Mouse (Mus musculus) hindbrain, embryonic 10.5 days (tissue): ENCODE measurements at regions not wholly inside any gene's neighbourhood (a gene's known extent, or its start where the extent isn't known, plus 50 kb on each side); places are given as distances from the start of the nearest gene placed in this dataset.
A peak's percentile ranks its signal among the peaks of the same experiment; 100 is the strongest.

ENCODE experiments used
- DNase-seq: peaks from one replicate; pipeline ENCODE4 v3.0.0-alpha.2; 2017; ENCODE audit warnings: low spot score
- H3K27ac ChIP-seq: fragments of 300-500 bp; sonication (generic); 2 replicates; pipeline ENCODE4 v1.5.1; 2016; ENCODE audit warnings: mild to moderate bottlenecking, moderate library complexity
- H3K27me3 ChIP-seq: fragments of 300-500 bp; sonication (generic); 2 replicates; pipeline ENCODE4 v1.6.1; 2016; ENCODE audit warnings: mild to moderate bottlenecking; ENCODE audit not compliant: poor library complexity, insufficient read depth, severe bottlenecking
- H3K36me3 ChIP-seq: fragments of 300-500 bp; sonication (generic); 2 replicates; pipeline ENCODE4 v1.6.1; 2016; ENCODE audit warnings: mild to moderate bottlenecking, moderate library complexity
- H3K4me1 ChIP-seq: fragments of 300-500 bp; sonication (generic); replicated peaks from 2 replicates; pipeline ENCODE4 v1.6.1; 2016; ENCODE audit warnings: mild to moderate bottlenecking
- H3K4me3 ChIP-seq: fragments of 300-500 bp; sonication (generic); 2 replicates; pipeline ENCODE4 v1.5.1; 2016; ENCODE audit warnings: mild to moderate bottlenecking, moderate library complexity
- H3K9me3 ChIP-seq: fragments of 300-500 bp; sonication (generic); 2 replicates; pipeline ENCODE4 v1.6.1; 2016; ENCODE audit warnings: mild to moderate bottlenecking, moderate library complexity
- WGBS: fragments of 180-500 bp; shearing (Covaris S2); methylation state at CpG from one replicate; pipeline ENCODE4 v1.1.7; 2016; 5-methylcytosine and 5-hydroxymethylcytosine counted together

DNA sequence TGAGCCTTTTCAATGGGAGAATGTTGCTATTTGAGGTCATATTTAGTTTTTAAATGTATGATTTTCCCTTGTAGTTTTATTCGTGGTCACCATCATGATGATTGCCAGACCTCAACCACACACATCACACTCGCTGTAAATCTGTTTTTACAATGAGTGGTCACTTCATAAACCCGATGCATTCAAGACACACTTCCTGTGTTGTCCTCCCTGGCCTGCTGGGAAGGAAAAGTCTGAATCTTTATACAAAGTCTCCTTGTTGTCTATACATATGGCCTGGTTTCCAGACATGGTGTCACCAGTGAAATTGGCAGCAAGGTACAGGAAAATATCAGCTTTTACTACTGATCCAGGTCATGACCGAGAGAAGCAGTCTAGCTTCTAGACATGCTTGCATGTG, 230.7 kb upstream of the P2ry1 start:
- 85% methylated on average over 4 of the region's 4 CpGs for WGBS

DNA sequence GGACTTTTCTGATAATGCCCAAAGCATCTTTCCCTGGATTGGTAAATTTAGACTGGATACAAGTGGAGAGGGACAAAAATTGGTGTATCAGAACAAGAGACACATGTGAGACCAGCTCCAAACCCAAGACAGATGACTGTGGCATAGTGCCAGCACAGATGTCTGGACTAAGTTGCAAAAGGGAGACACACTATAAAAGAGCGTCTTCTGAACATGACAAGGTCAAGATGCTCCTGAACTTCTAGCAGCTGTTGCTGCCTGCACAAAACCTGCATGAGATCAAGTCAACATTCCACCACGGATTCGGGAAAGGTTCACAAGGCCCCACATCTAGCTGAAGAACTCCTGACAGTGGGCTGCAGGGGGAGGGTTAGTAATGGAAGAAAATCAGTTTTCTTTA, 229.2 kb upstream of the P2ry1 start:
- Histone ChIP-seq H3K4me3 (no peak overlapping the region), H3K9me3 (no peaks in the 10 kb centered on the region), H3K36me3 (no peaks in the 10 kb centered on the region), H3K27me3 (no peaks in the 10 kb centered on the region), H3K4me1 (no peaks in the 10 kb centered on the region), H3K27ac (no peak overlapping the region)
- no peak for DNase-seq
- WGBS: 75% methylated on average over 3 of the region's 3 CpGs

More for the DNA sequence above, 230.7 kb upstream of the P2ry1 start:
- no peak overlapping the region for H3K4me3 ChIP-seq
- no peak overlapping the region for H3K27ac ChIP-seq
- H3K36me3 ChIP-seq: no peaks in the 10 kb centered on the region
- no peaks in the 10 kb centered on the region for H3K27me3 ChIP-seq
- H3K4me1 ChIP-seq: no peaks in the 10 kb centered on the region
- H3K9me3 ChIP-seq: no peaks in the 10 kb centered on the region
- DNase-seq: no peak

DNA sequence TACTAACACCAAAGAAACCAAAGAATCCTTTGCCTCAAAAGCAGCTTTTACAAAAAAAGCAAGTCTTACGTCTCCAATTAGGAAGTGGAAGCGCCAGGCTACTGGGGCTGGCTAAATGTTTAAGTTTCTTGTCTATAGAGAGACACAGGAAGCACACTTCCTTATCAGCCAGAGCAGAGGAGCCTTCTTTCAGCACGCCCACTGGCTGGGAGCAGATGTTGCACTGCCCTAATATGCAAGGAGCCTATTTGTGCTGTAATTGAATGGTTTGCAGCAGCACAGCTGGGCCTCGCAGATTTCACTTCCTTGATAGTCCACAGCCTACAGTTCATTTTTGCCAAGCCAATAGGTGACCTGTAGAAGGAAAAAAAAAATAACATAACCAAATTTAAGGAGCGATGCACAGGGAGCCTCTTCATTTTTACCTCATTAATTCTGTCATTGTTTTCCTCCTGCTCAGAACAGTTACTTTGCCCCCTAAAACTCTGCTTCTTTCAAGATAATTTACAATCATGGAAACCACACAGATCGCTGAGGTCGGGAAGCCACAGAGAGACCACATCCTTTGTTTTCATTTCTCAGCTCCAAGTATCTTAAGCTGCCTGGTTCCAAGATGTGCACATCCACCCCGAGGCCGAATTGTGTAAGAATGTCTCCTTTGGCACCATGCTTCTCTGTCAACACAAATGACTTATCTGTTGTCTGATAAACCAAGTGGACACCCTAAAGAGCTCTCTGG, 217.3 kb upstream of the P2ry1 start:
- H3K27ac ChIP-seq: peak overlapping the region; percentile 54
- 69% methylated on average over 9 of the region's 9 CpGs for WGBS
- 0 out of 2 replicates have a peak, but pooled peaks cover 3% of the 10 kb centered on the region for H3K4me1 ChIP-seq
- no peaks in the 10 kb centered on the region for H3K9me3 ChIP-seq
- no peak overlapping the region for H3K4me3 ChIP-seq
- H3K36me3 ChIP-seq: no peaks in the 10 kb centered on the region
- DNase-seq: peak; percentile 39
- H3K27me3 ChIP-seq: no peaks in the 10 kb centered on the region

DNA sequence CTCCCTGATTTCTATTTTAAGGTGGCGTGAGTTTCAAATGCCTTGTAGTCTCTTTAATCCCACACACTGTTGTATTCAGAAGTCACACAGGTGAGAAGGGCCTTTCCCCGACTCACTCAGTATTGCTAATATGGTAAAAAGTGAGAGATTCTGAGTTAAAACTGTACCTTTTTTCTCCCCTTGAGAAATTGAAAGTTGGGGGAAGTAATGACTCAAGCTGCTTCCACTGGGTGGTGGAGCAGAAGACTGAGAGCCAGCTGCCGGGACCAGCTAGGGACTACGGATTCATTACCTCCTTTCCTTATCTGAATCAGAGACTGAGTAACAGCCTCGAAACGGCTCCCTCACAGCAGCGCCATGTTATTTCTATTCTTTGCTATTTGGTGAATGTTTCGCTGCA, 214.6 kb upstream of the P2ry1 start:
- H3K36me3 ChIP-seq: no peaks in the 10 kb centered on the region
- H3K27me3 ChIP-seq: no peaks in the 10 kb centered on the region
- H3K4me1 ChIP-seq: 0 out of 2 replicates have a peak, but pooled peaks cover 3% of the 10 kb centered on the region
- H3K9me3 ChIP-seq: no peaks in the 10 kb centered on the region
- no peak overlapping the region for H3K4me3 ChIP-seq
- DNase-seq: no peak
- WGBS: 83% methylated on average over 8 of the region's 8 CpGs
- no peak overlapping the region for H3K27ac ChIP-seq

DNA sequence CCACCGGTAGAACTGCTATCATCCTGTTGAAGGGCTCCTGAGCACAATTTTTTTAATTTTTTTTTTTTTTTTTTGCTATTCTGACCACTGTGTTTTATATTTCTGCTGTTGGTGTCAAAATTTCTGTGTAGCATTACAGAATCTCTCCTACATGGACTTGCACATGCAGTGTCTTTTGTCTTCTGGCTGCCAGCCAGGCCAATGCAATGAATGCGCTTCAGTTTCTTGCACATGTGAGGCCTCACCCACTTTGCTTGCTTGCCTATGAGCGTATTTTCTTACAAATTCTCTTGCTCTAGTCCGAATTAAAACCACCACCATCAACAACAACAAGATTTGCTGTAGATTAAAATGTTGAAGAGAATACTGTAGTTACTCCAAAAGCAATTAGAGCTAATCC, 213.2 kb upstream of the P2ry1 start:
- Histone ChIP-seq H3K4me3 (no peak overlapping the region), H3K9me3 (no peaks in the 10 kb centered on the region), H3K27ac (no peak overlapping the region), H3K4me1 (0 out of 2 replicates have a peak, but pooled peaks cover 3% of the 10 kb centered on the region), H3K36me3 (no peaks in the 10 kb centered on the region), H3K27me3 (no peaks in the 10 kb centered on the region)
- DNase-seq: no peak
- 90% methylated on average over 4 of the region's 4 CpGs for WGBS

DNA sequence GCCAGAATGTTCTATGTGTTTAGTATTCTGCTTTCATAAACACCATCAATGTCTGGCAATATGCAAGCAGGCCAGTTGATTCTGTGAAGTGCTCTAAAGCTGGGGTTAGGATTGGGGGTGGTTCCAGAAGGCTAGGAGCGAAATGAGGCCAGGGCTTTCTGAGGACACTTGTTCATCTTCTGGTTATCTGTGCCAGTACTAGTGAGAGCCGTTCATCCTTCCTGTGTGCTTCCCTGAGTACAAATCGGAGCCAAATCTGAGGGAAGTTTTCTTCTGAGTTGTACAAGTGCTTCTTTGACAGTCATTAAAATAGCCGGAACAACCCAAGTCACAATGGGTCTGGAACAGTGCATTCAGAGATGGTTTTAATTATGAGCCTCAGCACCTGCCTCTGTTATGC, 210.4 kb upstream of the P2ry1 start:
- no peaks in the 10 kb centered on the region for H3K4me1 ChIP-seq
- H3K4me3 ChIP-seq: no peak overlapping the region
- no peak for DNase-seq
- no peaks in the 10 kb centered on the region for H3K9me3 ChIP-seq
- no peak overlapping the region for H3K27ac ChIP-seq
- 79% methylated on average over 4 of the region's 4 CpGs for WGBS
- H3K36me3 ChIP-seq: no peaks in the 10 kb centered on the region
- H3K27me3 ChIP-seq: no peaks in the 10 kb centered on the region

DNA sequence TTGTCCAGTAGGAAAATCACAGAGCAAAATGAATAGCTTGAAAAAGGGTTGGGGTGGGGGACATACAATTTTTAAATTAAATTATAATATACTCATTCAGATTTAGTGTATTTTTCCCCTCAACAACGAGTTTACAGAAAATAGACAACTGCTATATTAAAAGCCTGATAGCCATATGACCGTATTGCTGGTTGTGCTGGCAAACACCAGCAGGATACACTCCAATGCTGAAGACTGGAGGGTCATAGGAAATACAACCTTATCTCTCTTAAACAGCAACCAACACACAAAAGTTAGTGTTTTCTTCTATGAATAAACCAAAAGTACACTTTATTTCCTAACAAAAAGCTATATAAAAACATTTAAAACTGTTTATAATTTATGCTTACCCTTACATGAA, 206.4 kb upstream of the P2ry1 start:
- Histone ChIP-seq H3K9me3 (no peaks in the 10 kb centered on the region), H3K4me1 (no peaks in the 10 kb centered on the region), H3K36me3 (no peaks in the 10 kb centered on the region), H3K4me3 (no peak overlapping the region), H3K27me3 (no peaks in the 10 kb centered on the region), H3K27ac (no peak overlapping the region)
- 94% methylated on average over 2 of the region's 2 CpGs for WGBS
- DNase-seq: no peak

DNA sequence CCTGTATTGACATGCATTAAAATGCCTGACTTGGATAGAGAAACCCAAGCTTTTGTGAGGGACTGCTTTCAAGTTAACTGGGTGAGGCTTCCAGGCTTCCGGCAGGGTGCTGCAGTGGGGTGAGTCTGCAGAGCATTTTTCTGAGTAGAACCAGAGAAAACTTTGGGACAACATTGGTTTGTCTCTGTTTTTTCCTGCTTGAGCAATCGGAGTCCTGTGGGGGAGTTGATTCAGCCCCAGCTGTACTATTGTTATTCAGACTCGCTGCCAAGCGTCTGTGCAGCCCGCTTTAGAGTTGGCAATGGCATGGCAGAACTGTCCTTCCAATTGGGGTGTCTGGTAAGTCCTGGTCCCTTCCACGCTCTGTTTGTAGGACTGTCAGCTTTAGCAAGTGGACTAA, 204.8 kb upstream of the P2ry1 start:
- no peak for DNase-seq
- Histone ChIP-seq H3K9me3 (no peaks in the 10 kb centered on the region), H3K36me3 (no peaks in the 10 kb centered on the region), H3K27ac (no peak overlapping the region), H3K4me3 (no peak overlapping the region), H3K27me3 (no peaks in the 10 kb centered on the region), H3K4me1 (no peaks in the 10 kb centered on the region)
- WGBS: 73% methylated on average over 6 of the region's 6 CpGs

DNA sequence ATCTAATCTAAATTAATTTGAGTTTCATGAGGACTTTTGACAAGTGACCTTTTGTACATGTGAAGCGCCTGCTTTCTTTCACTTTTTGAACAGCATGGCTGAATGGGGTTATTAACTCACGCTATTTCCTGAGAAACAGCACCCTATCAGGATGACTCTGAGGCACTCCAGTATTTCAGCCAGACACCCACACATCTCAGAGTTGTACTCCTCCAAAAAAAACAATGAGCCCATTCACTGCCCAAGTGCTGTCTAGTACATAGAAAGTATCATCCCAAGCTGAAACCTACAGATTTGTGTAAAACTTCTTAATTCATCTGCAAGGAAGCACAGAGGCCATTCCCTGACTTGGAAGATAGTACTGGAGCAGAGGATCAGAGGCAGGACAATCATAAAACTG, 204.1 kb upstream of the P2ry1 start:
- Histone ChIP-seq H3K4me1 (no peaks in the 10 kb centered on the region), H3K36me3 (no peaks in the 10 kb centered on the region), H3K9me3 (no peaks in the 10 kb centered on the region), H3K27me3 (no peaks in the 10 kb centered on the region), H3K4me3 (no peak overlapping the region), H3K27ac (no peak overlapping the region)
- no peak for DNase-seq
- WGBS: 82% methylated on average over 2 of the region's 2 CpGs

DNA sequence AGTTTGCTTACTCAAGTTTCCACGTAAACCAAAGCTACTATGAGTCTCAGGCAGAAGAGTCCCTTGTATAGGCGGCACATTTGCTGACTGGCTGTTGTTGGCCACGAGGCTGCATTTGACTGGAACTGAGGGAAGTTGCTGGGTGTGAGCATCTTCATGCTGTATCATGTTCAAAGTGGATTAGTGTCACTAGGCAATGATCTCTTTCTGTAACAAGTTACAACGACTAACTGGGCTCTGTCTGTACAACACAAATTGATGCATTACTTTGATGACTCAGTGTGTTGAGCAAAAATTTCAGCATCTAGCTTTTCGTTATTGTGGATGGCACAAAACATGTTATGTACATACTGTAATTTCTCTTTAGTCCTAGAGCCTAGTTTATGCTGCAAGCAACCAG, 203.7 kb upstream of the P2ry1 start:
- Histone ChIP-seq H3K9me3 (no peaks in the 10 kb centered on the region), H3K4me3 (no peak overlapping the region), H3K27me3 (no peaks in the 10 kb centered on the region), H3K4me1 (no peaks in the 10 kb centered on the region), H3K27ac (no peak overlapping the region), H3K36me3 (no peaks in the 10 kb centered on the region)
- DNase-seq: no peak
- 89% methylated on average over 5 of the region's 5 CpGs for WGBS

DNA sequence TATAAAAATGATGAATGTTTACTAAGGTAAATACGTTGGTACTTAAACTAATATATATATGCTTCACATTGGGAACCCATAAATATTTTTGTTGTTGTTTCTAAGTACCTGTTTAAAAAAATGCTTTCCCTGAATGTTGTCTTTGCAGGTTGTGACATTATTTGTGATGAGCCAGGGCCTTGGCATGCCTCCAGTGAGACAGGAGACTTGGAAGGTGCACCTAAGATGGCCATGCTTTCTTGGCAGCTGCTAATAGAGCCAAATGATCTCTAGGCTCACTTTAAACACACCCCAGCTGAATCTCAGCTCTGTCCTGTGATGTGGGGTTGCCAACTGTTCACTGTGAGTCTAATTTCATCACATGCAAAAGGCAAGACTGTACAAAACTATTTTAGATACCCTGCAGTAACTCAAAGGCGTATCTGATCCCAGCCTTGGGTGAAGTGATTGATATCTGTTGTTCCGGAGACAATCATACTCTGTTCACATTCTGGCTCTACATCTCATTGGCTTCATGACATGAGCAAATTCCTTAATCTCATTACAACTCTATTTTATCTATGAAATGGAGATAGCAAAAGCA, 197.8 kb upstream of the P2ry1 start:
- Histone ChIP-seq H3K27ac (no peak overlapping the region), H3K4me1 (no peaks in the 10 kb centered on the region), H3K27me3 (no peaks in the 10 kb centered on the region), H3K36me3 (no peaks in the 10 kb centered on the region), H3K9me3 (no peaks in the 10 kb centered on the region), H3K4me3 (no peak overlapping the region)
- DNase-seq: no peak
- WGBS: 90% methylated on average over 3 of the region's 3 CpGs

DNA sequence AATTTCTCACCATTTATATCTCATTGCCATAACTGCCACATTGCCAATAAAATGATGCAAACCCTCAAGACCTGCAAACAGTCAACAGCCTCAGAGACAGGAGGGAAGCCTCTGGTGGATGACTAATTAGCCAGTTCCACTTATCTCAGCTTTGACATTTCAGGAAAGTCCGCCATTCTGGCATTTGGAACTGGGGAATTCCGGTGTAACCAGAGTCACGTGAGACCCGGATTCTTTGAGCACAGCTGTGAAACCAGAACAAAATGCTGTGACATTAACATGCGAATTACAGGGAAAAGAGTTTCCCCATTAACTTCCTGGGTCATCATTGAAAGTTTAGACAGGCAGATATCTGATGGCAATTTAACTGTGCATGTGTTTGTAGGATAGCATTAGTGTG, 190.7 kb upstream of the P2ry1 start:
- 69% methylated on average over 5 of the region's 5 CpGs for WGBS
- H3K4me3 ChIP-seq: no peak overlapping the region
- H3K27ac ChIP-seq: no peak overlapping the region
- no peaks in the 10 kb centered on the region for H3K4me1 ChIP-seq
- H3K9me3 ChIP-seq: no peaks in the 10 kb centered on the region
- DNase-seq: no peak
- H3K27me3 ChIP-seq: no peaks in the 10 kb centered on the region
- H3K36me3 ChIP-seq: no peaks in the 10 kb centered on the region

DNA sequence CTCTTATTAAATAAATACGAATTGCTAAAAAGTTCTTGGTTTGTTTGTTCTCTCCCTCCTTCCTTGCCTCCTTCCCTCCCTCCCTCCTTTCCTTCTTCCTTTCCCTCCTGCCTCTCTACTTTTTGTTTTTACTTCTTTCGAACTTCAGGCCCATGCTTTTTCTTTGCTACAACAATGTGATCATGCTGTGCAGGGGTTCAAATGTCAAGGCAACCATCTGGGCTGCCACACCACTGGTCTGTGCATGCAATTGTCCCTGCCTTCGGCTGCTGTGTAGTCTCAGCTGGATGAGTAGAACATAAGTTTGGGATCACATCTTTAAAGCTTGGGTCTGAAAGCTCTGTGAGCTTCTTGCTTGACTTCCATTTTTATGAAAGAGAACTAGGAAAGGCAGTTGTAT, 189.1 kb upstream of the P2ry1 start:
- DNase-seq: peak; percentile 52
- Histone ChIP-seq H3K4me3 (no peak overlapping the region), H3K9me3 (no peaks in the 10 kb centered on the region), H3K27ac (no peak overlapping the region), H3K36me3 (no peaks in the 10 kb centered on the region), H3K27me3 (no peaks in the 10 kb centered on the region), H3K4me1 (no peaks in the 10 kb centered on the region)
- 33% methylated on average over 3 of the region's 3 CpGs for WGBS
